Mouse (Mus musculus) ovary, postnatal 36 days (tissue): ENCODE results near the gene Omg.

Experiments
- DNase-seq: peaks from one replicate; pipeline ENCODE4 v3.0.0; 2022; ENCODE audit warnings: low spot score, mixed read lengths

Gene Omg

DNA sequence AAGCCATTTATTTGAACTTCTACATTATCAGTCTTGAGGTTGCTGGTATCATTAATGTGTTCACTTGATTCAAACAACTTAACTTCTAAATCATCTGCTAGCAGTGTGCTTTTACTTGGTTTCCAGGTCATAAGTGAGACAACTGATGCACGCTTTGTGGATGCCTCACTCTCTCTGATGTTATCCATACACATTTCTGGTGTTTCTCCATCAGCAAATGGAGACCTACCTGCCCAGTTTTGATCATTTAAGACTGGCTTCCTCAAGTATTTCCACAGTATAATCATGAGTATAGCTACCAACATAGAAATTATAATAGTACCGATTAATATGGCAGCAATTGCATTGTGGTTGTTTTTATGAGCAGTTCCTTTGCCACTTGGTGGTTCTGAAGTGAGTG is 11.9 kb upstream of the Omg start:
- DNase-seq: no peak

DNA sequence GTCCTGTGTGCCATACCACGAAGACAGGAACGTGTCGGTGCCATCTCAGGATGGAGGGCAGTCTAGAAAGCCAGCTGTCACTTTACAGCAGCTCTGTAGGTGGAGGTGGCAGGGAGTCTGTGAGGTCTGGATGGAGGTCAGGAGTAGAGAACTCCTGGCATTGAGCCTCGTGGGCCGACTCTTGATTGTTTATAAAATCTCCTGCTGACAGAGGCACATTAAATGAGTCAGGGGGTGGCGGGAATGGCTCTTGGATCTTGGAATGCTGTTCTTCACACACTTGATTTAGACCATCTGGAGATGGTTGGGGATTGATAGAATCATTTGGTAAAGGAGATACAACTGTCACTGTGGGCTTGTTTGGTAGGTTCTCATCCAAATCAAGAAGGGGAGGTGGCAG is 11.4 kb upstream of the Omg start:
- DNase-seq: no peak

DNA sequence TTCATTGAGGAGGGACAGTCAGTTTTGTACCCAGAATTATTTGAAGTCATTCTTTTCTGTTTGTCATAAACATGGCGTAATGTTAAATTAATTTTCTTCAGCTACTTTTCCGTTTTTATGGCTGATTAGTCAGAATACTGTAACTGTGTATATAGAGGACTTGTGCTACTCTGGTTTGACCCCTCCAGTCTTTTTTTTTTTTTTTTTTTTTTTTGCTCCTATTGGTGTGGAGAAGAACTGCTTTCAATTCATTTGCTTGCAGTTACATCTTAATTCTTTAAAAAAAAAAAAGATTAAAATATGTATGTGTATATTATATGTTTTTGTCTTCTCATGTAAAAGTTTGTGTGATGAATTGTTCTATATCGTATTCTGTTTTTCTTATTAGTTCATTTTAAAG is 8.1 kb upstream of the Omg start:
- no peak for DNase-seq

DNA sequence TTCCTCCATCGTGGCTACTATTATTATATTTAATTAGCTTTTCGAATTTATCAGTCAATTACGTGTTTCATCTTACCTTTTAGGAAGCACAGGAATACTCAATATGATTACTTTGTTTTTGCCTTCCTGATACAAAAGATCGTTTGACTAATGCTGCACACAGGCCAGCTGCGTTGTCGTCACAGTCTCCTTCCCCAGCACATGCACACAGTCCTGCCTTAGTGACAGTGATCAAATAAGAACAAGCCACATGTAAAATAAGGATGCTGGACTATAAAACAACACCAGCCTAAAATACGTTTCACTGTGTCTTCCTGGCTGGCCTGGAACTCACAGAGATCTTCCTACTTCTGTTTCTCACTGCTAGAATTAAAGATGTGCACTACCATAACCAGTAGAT is 622 bp upstream of the Omg start:
- DNase-seq: no peak

DNA sequence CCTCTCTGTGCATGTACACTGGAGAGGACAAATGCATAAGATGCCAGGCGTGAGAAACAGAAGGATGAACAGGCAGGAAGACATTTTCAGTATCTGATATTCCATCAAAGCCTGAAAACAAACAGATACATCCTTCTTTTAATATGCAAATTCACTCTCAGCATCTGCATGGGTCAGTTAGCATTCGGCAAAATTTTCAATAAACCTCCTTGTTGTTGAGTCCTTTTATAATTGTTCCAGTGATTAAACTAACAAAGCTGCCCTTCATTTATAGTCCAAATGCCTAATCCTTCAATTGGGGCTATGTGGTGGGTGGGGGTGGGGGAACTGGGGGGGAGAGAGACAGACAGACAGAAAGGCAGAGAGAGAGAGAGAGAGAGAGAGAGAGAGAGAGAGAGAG is 967 bp downstream of the Omg start:
- no peak for DNase-seq

DNA sequence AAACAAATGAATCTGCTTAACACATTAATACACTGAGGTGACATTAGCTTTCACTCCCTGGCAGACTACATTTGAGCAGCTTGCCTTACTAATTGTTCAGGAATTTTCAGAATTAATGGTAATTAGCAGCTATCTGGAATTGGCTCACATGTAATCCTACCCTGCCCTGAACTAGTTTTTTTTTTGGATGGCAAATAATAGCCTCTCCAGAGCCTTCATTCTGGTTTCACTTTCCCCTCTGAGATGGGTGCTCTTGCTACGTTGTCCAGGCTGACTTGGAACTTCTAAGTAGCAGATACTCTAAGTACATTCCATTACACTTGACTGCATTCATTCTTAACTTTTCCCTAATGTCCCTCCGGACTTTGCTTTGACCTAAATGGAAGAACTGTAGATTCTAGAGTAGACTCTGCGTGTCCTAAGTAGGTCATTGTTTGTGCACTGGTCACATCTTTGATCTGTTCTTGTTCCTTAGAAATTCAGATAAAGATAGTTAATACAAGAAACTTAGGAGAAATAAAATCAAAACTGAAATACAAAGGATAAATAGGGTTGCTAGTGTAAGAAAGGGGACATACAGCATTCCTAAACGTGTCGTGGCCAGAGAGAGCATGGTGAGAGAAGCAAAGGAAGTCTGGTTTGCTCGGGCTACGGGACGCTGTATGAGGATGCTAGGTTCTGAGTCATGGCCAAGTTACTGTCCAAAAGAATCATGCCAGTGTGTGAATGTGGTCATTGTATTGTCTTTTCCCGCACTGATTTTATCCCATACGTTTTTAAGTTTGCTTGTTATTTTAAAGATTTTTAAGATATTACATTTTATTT is 8.7 kb downstream of the Omg start:
- DNase-seq: no peak

DNA sequence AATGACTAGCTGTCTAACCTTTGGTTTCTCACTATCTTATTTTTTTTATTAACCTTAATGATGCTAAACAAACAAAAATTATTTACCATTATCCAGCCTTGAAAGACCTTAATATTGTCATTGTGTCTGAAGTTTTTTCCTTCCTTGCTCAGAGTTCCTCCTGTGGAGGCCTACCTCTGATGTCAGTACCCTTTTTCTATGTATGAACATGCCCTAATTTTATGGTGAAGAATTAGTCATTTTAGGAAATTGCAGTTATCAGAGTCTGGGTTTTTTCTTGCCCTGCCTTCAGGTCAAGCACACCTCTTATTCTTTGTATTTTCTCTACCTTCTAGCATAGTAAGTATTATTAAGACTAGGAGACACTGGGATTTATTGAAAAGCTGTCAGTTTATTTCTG is 19.2 kb downstream of the Omg start:
- DNase-seq: no peak

DNA sequence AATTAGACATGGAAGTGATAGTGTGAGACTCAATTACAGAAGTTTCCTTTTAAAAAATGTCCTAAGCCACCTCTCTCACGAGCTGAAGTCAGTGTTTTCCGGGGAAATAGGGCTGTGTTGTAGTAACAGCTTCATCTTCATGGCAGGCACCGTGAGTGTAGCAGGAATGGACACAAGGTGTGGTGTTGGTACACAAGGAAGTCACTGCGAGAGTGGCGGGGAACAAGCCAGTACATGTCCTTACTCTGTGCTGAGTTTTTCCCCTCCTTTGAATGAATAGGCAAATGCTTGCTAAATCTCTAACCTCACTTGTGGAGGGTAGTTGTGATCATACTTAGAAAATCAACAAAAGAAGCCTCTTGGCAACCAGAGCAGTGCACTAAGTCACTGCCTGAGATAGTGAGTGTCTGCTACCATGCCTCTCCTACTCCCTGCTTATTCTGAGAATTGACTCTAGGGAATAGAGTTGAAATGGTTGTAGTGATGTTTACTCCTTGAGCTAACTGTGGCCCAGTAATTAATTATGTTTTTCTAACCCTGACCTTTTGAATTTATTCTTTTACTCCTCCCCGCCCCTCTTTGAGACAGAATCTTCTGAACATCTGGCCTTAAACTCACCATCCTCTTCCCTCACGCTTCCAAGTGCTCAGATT is 19.9 kb downstream of the Omg start:
- DNase-seq: no peak

DNA sequence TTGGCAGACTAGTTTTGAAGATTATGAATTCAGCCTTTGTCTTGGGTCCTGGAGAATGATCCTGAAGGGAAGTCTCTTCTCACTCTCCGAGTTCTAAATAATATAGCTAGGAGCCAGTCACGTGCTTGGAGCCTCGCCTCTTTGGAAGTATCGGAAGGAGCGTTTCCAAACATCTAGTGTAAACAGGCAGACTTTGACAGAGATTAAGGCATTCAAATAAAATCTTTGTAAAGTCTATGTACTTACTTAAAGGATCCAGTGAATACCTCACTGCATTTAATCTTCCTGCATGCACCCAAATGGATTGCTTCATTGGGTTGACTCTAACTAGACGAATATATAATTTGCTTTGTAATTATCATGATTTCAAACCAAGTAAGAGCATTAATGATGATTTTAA is 20.5 kb downstream of the Omg start:
- DNase-seq: no peak

DNA sequence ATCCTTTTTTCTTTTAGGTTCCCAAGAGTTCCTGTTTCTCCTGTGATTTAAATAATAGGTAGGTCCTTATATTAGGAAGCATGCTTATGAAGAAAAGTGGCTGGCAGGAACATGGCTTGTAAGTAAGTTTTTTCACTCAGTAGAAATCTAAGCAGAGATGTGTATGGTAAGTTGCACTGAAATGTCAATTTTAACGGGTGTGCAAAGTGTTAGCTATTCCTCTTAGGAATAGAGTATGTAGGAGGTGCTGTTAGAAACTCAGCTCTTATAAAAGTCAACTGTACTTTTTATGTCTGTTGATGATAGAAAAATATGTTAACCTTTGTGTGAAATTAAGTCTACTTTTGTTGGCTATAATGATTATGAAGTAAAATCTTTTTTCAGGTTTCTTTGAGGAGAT is 35.8 kb downstream of the Omg start:
- no peak for DNase-seq

DNA sequence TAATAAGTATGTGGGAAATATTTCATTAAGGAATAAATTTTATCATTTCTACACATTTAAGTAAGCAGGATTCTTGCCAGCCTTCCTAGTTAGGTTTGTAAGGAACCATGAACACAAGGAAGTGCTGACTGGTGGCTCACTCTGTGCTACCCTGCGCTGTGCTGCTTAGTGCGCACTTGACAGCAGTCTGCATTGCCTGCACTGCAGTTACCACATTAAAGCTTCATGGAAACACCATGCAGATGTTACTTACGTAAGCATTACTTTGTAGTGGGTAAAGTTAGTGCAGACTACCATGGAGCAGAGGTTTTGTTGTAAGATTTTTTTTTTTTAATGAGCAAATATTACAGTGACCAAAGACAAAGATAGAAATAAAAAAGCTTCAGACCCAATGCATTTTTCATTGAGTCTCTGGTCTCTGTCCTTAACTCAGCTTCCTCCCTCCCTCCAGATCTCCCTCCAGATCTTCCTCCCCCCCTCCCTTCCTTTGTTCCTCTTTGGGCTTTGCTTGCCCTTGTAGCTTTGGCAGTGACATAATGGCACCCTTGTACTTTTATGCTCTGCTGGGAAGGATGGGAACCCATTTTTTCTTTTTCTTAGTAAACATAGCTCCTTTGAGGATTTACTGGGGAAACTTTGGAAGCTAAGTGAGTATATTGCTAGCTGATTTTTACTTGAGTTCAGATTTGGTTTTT is 43.0 kb downstream of the Omg start:
- DNase-seq: no peak

DNA sequence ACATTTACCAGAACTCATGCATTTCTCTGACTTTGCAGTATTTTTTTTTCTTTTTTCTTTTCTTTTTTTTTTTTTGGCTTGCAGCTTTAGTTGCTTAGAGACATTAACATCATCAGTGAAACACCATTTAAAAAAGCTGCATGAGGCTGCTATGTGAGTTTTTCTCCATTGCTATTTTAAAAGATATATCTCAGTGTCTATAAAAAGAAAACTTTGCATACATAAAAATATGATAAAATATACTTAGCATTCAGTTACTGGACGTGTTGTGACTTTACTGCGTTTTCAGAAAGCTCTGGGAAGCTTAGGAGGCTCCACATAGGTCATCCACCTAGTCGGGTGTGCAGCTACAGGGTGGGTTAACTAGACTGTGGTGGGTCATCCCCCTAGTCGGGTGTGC is 44.0 kb downstream of the Omg start:
- DNase-seq: no peak

DNA sequence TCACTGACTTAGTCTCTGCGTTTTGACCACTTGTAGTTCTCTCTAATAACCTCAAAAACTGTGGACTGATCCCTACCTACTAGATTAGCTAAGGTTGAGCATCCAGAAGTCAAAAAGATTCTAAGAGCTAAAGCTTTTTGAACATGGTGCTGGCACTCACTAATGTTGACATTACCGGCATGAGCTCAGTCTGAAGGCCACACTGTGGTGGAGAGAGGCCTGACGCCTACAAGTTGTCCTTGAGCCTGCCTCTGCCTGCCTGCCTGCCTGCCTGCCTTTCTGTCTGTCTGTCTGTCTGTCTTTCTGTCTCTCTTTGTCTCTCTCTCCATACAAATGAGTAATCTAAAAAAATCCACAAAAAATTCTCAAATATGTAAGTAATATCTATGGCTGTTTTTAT is 46.0 kb downstream of the Omg start:
- peak; percentile 33 for DNase-seq

DNA sequence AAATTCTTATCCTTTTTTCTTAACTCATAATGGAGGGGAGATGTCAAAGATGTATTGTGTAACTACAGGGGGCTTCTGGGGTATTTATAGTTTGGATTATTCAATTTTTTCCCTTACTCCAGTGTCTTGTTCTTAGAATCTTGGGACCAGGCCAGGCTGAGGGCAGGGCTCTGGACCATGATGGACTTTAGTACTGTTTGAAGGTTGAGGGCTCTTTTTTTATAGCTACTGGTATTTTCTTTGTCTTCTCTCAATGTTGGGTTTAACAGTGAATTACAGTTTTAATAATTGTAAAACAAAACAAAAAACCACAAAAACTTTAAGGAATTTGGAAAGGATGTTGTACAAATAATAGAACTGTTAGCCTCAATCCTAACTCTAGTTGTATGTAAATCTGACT is 50.9 kb downstream of the Omg start:
- DNase-seq: no peak
